Mouse (Mus musculus): ENCODE results near the gene Hrh1. TPM values are rescaled to one million over a fixed set of nuclear protein-coding genes. Genes with fewer than 3 reads are reported as not detected.

The Hrh1 gene
- not detected in 2 replicates for total RNA-seq (2015; ENCODE audit: low replicate concordance)
- not detected in 2 replicates for total RNA-seq (2017; ENCODE audit: low replicate concordance)

DNA sequence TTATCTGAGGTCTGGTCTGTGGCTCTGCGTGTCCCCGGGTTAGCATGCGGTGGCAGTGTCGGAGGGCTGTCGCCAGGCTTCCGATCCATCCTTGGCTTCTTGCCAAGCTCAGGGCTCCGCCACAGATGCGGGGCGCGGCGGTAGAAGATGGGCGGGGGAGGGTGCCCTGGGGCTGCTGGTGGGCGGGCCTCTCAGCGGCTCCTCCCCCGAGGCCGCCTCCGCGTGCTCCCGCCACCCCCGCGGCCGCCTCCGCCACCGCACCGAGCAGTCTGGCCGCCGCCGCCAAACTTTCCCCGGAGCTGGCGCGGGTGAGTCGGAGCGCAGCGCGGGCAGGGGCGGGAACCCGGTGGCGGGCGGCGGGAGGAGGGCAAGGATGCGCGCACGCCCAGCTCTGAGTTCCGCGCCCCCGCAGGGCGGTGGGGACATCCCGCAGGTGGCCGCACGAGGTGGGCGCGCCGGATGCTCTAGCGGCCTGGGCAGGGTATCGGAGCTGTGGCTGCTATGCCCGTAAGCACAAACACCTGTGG lies at the start of gene Hrh1:
Gene Hrh1, plus strand, starts transcription at position 246 of the 527 bp plus-strand sequence.
- no peak for ATAC-seq (replicated peaks; ENCODE audit: low FRiP score, poor library complexity, severe bottlenecking)

DNA sequence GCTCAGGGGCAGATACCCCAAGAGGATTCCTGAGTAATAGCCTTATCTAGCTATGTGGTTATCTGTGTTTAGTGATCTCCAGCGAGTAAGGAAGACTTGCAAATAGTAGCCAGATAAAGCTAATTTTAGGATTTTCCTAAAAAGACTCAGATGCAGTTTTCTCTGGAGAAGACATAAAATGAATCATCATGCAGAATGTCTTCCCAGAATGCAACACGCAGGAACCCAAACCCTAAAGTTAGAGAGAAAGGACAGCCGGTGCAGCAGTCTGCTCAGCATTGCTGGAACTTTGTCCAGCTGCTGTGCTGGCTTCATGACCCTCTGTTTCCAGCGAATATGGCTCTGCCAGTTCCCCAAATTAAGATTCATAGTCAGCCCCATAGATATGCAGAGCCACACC lies 43.1 kb upstream of the Hrh1 start:
- ATAC-seq (replicated peaks; ENCODE audit: low FRiP score, poor library complexity, severe bottlenecking), result no peak

GRCm38 (mm10) chr6:114358171-114358570 lies 39.6 kb upstream of the Hrh1 start:
- ATAC-seq (replicated peaks; ENCODE audit: low FRiP score, poor library complexity, severe bottlenecking), result no peak

DNA sequence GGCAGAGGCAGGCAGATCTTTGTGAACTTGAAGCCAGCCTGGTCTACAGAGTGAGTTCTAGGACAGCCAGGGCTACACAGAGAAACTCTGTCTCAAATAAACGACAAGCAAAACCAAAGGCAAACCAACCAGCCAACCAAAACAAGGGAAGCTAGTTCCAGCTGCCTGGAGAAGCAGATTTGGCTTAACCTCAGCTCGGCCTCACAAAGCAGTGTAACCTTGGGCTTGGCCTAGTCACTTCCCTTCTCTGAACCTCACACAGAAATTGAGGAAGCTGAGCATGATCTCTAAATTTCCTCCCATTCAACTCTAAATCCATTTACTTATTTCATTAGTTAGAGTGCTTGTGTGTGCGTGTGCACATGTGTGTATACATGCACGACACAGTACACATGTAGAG lies 35.4 kb upstream of the Hrh1 start:
- ATAC-seq (replicated peaks; ENCODE audit: low FRiP score, poor library complexity, severe bottlenecking), result no peak

- ATAC-seq (replicated peaks; ENCODE audit: low FRiP score, poor library complexity, severe bottlenecking), result no peak
Measured at GRCm38 (mm10) chr6:114363740-114364139, 34.0 kb upstream of the Hrh1 start.

- no peak for ATAC-seq (replicated peaks; ENCODE audit: low FRiP score, poor library complexity, severe bottlenecking)
Measured at GRCm38 (mm10) chr6:114364734-114365133, 33.0 kb upstream of the Hrh1 start.

DNA sequence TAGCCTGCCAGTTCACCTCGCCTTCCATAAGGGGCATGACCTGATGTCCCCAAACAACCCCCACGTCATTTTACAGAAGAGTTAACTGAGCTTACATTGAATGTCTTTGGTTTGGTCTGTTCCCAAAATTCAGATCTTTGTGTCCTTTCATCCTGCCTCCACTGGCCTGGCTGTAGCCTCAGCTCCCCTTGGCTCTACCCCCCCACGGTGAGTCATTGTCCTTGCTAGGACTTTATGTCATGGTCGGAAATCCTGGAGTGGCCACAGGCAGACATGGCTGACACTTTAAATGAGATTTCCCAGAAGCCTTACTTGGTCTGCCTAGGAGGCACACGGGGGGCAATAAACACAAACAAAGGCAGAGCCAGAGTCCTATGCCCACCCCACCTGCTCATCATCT lies 31.5 kb upstream of the Hrh1 start:
- no peak for ATAC-seq (replicated peaks; ENCODE audit: low FRiP score, poor library complexity, severe bottlenecking)

DNA sequence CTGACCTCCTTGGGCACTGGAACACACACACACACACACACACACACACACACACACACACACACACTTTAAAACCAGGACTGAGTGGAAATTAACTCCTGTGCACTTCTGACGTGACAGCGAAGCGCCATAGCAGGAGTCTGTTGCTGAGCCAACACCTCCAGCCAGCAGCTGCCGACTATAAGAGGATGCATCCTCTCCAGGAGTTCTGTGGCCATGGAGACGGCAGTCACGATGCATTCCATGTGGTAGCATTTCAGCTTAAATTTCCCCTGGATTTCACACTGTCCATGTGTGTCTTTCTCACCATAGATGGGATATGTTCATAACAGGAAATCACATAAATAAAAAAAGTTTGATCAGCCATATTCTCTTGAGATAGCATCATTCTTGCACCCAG lies 30.1 kb upstream of the Hrh1 start:
- ATAC-seq (replicated peaks; ENCODE audit: low FRiP score, poor library complexity, severe bottlenecking), result no peak

GRCm38 (mm10) chr6:114368196-114368595 lies 29.5 kb upstream of the Hrh1 start:
- ATAC-seq (replicated peaks; ENCODE audit: low FRiP score, poor library complexity, severe bottlenecking), result no peak

- ATAC-seq (replicated peaks; ENCODE audit: low FRiP score, poor library complexity, severe bottlenecking), result no peak
Measured at GRCm38 (mm10) chr6:114372741-114373140, 25.0 kb upstream of the Hrh1 start.

GRCm38 (mm10) chr6:114380872-114381271 lies 16.9 kb upstream of the Hrh1 start:
- ATAC-seq (replicated peaks; ENCODE audit: low FRiP score, poor library complexity, severe bottlenecking), result no peak

- ATAC-seq (replicated peaks; ENCODE audit: low FRiP score, poor library complexity, severe bottlenecking), result no peak
Measured at GRCm38 (mm10) chr6:114387320-114387719, 10.4 kb upstream of the Hrh1 start.

DNA sequence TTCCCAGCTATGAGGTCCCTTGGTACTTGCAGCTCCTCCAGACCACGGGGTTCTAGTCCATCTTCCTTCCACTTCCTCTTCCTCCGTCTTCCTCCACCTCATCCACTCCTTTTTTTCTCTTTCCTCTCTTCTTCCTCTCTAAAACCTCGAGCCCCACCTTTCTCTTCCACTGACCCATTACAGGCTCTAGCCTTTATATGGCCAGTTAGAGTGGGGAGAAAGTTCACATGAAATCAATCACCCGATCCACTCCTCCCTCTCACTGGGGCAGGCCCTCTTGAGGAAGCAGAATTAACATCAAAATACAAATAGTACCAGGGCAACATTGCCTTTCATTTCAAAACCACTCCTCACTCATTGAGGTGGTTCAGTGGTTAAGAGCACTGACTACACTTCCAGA lies 9.9 kb upstream of the Hrh1 start:
- ATAC-seq (replicated peaks; ENCODE audit: low FRiP score, poor library complexity, severe bottlenecking), result no peak

GRCm38 (mm10) chr6:114390129-114390528 lies 7.6 kb upstream of the Hrh1 start:
- ATAC-seq (replicated peaks; ENCODE audit: low FRiP score, poor library complexity, severe bottlenecking), result no peak

DNA sequence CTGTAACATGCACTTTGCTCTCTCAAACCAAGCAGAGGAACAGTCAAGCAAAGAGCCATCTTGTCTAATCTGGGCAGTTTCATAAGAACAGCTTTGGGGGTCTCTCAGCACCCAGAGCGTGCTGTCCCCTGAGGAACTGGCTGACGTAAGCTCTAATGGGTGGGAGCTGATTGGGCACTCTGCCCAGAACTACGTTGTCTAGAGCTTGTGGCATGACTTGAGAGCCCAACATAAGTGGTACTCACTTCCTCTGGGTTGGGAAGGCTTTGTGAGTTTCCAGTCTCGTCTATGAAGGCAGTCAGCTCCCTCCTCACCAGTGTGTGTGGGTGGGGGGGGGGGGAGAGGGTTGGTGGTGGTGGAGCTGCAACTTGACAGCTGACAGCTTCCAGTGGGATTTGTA lies 2.8 kb upstream of the Hrh1 start:
- ATAC-seq (replicated peaks; ENCODE audit: low FRiP score, poor library complexity, severe bottlenecking), result no peak

GRCm38 (mm10) chr6:114396605-114397004 lies 1.1 kb upstream of the Hrh1 start:
- ATAC-seq (replicated peaks; ENCODE audit: low FRiP score, poor library complexity, severe bottlenecking), result no peak

- ATAC-seq (replicated peaks; ENCODE audit: low FRiP score, poor library complexity, severe bottlenecking), result no peak
Measured at GRCm38 (mm10) chr6:114397280-114397679, 456 bp upstream of the Hrh1 start.

DNA sequence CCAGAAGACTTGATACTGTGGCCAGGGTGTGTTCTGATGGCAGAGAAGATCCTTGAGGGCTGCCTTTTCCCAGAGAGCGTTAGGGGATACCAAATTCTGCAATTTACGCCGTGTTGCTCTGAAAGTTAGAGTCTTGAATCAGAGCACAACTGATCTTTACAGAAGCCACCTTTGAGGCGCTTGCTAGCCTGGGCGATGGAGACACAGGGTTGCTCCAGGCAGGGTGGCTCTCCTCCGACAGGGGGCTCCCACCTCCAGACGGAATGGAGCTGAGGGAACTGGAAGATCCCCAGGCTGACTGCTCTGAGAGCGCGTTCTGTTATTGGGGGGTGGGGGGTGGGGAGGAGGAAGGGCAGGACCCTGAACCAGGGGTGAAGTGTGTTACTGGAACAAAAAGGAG lies 890 bp downstream of the Hrh1 start:
- no peak for ATAC-seq (replicated peaks; ENCODE audit: low FRiP score, poor library complexity, severe bottlenecking)

GRCm38 (mm10) chr6:114400387-114400786 lies 2.7 kb downstream of the Hrh1 start:
- no peak for ATAC-seq (replicated peaks; ENCODE audit: low FRiP score, poor library complexity, severe bottlenecking)

DNA sequence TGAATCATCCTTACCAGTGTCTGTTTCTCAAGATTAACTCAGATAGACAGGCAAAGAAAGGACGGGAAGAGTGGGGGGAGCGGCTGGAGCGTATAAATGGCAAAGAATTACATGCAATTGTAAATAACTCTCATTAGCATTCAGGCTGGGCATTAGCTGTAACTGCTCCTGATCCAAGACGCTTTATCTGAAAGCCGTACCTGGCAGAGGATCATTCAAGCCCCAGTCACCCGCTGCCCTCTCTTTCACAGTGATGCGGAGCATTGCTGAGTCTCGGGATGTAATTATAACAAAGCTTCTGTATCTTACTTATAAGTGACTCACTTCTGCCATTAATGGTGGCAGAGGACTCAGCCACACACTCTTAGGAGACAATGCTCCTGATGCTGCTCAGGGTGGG lies 3.1 kb downstream of the Hrh1 start:
- ATAC-seq (replicated peaks; ENCODE audit: low FRiP score, poor library complexity, severe bottlenecking), result no peak

DNA sequence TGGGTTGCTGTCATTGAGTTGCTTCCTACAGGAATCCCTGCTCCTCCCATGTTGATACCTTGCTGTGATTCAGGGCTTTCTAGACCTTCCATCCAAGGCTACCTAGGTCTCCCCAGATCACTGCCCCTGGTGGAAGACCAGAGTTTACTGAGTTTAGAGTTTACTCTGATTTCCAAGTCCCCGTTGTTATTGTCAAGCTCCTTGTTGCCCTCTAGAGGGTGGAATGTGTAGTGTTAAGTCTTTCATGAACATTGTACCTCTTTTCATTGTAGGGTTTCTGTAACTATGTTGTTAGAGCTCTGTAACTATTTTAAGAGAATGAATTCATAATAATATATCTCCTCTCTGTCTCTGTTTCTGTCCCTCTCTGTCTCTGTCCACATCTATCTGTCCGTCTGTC lies 4.4 kb downstream of the Hrh1 start:
- ATAC-seq (replicated peaks; ENCODE audit: low FRiP score, poor library complexity, severe bottlenecking), result no peak

DNA sequence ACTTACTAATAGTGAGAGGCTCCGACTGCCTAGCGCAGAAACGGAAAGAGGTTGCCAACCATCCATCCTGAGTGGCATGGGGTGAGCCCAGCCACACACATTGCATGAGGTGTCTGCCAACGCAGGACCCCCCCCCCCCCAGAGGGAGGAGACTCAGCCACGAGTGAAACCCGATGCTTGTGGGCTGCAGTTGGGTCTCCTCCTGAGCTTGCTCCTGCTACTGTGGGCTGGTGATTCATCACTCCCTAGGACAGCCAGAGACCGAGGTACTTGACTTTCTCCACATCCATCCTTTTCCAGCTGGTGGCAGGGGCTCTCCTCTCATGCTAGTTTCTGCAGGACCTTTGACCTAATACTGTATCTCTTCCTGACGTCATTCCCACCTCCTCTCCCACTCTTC lies 5.9 kb downstream of the Hrh1 start:
- ATAC-seq (replicated peaks; ENCODE audit: low FRiP score, poor library complexity, severe bottlenecking), result no peak

Data from erythroid progenitor cell, adult 5-6 weeks (primary cell).